Mouse (Mus musculus) T-helper 17 cell (primary cell): ENCODE measurements at regions not wholly inside any gene's neighbourhood (a gene's known extent, or its start where the extent isn't known, plus 50 kb on each side); places are given as distances from the start of the nearest gene placed in this dataset.

Experiments used
- in situ Hi-C, 2 experiments: fragments of 300-600 bp; cut with MboI, MseI; formaldehyde crosslinking; loops; 1 replicate in 1 of 2; 2 replicates in 1 of 2; pipeline ENCODE4 v1.15.1; 2025; ENCODE audit warnings: high pct_unique_total_duplicates in 2 of 2

DNA sequence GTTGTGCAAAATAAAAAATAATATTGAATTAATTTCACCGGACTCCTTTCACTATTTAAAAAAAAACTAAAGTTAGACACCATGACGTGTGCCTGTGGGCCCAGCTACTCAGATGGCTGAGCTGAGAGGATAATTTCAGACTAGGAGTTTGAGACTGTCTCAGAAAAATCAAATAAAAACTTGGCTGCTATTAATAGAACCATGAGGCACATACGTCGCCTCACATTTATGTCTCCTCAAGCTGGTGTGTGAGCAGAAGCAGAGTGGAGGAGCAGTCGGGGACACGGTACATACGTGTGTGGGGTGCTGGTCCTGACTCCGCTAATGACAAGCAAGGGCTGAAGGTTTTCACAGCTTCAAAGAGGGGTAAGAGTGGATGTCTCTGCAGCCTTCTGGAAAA lies 52.8 kb upstream of the Dmrtb1 start:
- in situ Hi-C loops, result loop anchor here in 1 of 2 experiments (5.0 kb wide), 1 partner anchor 110 kb away; no protein-coding TSS in a partner anchor

- in situ Hi-C loops, result loop anchor here in 1 of 2 experiments (5.0 kb wide), 1 partner anchor 109 kb away; no protein-coding TSS in a partner anchor
These were observed 53.9 kb upstream of the Dmrtb1 start for GRCm38 (mm10) chr4:107737907-107738306.

DNA sequence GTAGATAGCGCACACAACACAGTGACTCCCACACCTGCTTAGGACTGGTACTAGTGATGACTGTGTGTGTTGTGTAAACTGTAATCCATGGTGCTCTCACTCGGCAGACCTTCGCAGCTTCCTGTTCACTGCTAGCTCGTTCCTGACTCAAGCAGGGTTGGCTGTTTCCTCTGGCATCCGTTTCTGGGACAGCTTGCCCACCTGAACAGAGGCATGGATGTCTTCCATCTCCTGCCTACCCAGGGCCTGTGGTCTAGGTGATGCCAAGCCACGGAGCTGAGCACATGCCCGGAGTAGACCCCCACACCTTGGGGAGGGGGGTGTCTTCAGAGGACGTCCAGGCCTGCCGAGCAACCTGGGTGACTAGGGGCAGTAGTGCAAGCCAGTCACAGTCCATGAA lies 54.7 kb upstream of the Dmrtb1 start:
- in situ Hi-C loops, result loop anchor here in 1 of 2 experiments (5.0 kb wide), 1 partner anchor 109 kb away; no protein-coding TSS in a partner anchor

DNA sequence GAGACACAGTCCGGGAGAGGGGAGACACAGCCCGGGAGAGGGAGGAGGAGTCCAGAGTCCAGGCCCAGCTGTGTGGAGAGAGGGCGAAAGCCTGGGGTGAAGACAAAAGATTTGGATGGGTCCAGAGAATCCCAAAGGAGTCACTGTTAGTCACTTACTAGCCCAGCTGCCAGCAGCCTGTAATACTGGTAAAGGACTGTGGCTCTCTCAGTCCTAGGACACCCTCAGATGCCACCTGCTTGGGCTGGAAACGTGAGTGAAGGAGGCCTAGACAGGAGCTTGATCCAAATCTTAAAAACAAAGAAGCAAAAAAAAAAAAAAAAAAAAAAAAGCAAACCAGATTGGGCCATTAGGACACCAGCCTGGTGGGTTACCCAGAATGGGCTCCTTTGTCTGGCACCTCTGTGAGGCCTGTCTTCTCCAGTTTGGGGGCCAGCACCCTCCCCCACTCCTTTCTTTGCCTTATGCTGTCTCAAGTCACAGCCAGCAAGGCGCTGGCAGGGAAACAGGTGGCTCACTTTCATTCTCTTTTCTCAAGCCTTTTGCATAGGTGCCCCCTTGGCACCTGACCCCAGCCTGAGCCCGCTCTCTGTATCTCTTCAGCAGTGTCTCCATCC lies 55.9 kb upstream of the Dmrtb1 start:
- in situ Hi-C loops, result loop anchor here in 1 of 2 experiments (5.0 kb wide), 1 partner anchor 107 kb away; no protein-coding TSS in a partner anchor

GRCm38 (mm10) chr4:107743646-107744045 lies 58.4 kb upstream of the Lrp8 start:
- in situ Hi-C loops, result no loop called here

- in situ Hi-C loops, result no loop called here
These were observed 55.7 kb upstream of the Lrp8 start for GRCm38 (mm10) chr4:107746366-107746765.

GRCm38 (mm10) chr4:107746923-107747431 lies 55.1 kb upstream of the Lrp8 start:
- in situ Hi-C loops, result no loop called here

DNA sequence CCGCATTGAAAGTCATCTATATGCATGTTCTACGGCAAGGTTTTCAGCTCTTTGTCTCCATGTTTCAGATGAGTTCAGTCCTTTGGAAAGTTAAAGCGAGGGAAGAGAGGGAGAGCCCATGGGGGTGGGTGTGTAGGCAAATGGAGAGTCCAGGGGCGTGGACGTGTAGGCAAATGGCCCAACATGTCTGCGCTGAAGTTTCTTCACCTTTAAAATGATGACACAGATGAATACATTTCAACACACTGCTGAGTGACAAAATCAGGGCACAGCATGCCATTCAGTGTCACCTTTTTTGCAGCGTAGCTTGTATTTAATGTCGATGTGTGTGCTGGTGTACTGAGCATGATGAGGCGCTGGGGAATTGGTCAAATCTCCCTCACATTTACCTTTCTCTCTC lies 54.6 kb upstream of the Lrp8 start:
- in situ Hi-C loops, result no loop called here

- in situ Hi-C loops, result no loop called here
These were observed 54.0 kb upstream of the Lrp8 start for GRCm38 (mm10) chr4:107747907-107748628.

GRCm38 (mm10) chr4:107749045-107749444 lies 53.0 kb upstream of the Lrp8 start:
- in situ Hi-C loops, result no loop called here

DNA sequence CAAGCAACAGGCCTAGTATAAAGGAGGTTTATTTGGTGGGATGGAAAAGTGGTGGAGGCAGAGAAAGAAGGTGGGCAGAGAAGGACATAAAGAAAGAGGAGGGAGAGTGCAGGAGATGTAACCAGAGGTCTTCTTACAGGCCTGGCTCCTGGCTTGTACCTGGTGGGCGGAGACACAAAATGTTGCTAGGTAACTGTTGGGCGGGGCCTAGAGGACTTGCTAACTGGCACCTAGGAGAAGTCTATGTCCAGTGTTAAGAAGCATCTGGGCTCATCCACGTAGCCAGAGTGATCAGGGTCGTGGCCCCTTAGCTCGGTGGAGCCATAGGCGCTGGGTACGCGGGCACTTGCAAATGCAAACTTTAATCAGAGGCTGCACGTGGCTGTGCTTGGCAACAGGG lies 52.0 kb upstream of the Lrp8 start:
- in situ Hi-C loops, result no loop called here
